Mouse (Mus musculus) kidney, adult 2 months (tissue): Measurements from ENCODE around the gene Pappa.

Source experiments
- CTCF ChIP-seq: fragments of 200-500 bp; conservative IDR thresholded peaks from 2 replicates; pipeline ENCODE4 v1.5.1; 2011; ENCODE audit warnings: low read depth, mild to moderate bottlenecking, control low read depth, low read length, moderate library complexity, mixed read lengths; ENCODE audit not compliant: insufficient read depth, insufficient read length
- POLR2A ChIP-seq: fragments of 200-500 bp; IDR thresholded peaks from one replicate; pipeline ENCODE4 v1.6.1; 2011; ENCODE audit warnings: low read depth, low read length, control low read depth

DNA sequence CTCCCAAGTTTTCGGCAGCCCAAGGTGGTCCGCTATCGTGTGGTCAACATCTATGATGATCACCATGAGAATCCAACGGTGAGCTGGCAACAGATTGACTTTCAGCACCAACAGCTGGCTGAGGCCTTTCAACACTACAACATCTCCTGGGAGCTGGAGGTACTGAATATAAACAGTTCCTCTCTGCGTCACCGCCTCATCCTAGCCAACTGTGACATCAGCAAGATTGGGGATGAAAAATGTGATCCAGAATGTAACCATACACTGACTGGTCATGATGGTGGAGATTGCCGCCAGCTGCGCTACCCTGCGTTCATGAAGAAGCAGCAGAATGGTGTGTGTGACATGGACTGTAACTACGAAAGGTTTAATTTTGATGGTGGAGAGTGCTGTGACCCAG lies 32.3 kb downstream of the Pappa start:
- TF ChIP-seq CTCF = no peak
- TF ChIP-seq POLR2A = no peak
